Mouse (Mus musculus) heart, postnatal 14 days (tissue): Measurements from ENCODE around the gene Bad. TPM values are rescaled to one million over a fixed set of nuclear protein-coding genes. Genes with fewer than 3 reads are reported as not detected.
A peak's percentile ranks its signal among the peaks of the same experiment; 100 is the strongest.

ENCODE experiments used
- DNase-seq, 2 experiments: peaks; one replicate each; pipeline ENCODE4 v3.0.0; 2021 to 2022
- intact Hi-C: fragments of 180-260 bp; cut with DNase I; formaldehyde crosslinking; loops from one replicate; pipeline ENCODE4 v1.15.1; 2025
- total RNA-seq, 2 experiments: library from RNA; stranded (reverse); gene quantifications; 2 replicates each; pipeline ENCODE4 v1.2.3; 2021

Bad gene
- total RNA-seq, 2 experiments from 2014 or later = 28.6 to 29.9 TPM

DNA sequence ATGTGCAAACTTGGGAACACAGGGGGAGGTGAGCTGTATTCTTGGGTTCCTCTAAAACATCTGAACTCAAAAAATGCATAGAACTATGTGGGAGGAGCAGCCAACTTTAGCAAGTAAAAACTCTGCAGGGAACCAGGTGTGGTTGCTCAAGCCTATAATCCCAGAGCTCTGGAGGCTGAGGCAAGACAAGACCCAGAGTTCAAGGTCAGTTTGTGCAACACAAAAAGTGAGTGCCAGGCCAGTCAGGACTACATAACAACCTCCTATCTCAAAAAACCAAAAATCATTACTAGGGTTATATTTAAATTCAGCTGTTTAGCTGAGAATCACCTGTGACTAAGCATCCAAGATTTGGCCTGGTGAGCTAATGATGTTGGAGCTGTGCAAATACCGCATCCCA, 9.6 kb upstream of the Bad start:
- intact Hi-C loops = no loop called here
- no peak for DNase-seq

DNA sequence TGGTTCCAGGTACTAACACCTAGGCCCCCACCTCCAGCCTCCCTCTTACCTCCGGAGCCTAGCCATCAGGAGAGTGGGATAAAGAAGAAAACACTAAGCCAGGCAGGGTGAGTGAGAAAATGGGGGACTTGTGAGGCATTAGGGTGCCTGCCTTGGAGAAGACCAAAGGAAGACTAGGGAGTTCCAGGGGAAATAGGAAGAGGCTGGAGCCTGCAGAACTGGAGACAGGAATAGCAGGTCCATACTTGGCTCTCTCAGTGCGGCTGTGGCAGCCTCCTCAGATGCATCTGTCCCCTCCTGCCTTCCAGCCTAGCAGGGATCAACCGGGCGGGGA, 8.6 kb upstream of the Bad start:
- intact Hi-C loops = no loop called here

DNA sequence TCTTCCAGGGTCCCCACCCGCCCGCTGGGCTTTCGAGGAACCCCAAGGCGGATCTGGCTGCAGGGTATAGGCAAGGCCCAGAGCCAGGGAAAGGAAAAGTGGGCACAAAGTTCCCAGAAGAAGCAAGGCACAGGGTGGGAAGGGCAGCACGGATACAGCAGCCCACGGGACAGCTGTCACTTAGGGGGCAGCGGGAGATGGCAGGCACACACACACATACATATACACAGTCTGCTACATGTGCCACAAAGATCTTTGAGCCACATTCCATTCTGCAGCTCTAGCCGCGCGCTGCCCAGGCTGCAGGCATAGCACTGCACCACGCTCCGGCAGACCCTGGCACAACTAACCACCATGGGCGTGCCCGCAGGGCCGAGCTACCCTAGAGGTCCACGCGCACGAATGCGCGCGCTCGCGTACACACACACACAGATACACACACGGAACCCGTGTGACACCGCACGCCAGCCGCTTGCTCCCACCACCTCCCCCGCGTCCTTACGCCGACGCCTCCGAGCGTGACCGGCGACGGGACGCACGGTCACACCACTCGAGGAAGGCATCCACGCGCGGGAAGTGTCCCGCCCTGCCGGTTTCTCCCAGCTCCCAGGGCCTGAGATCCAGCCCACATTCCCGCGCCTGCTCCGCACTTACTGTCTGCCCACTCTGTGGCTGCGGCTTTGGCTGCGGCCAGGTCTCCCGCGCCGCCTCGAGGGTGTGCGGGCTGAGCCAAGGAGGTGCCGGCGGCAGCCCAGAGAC, 8.0 kb upstream of the Bad start:
- peak in 1 of 2 experiments; percentile 46 for DNase-seq
- intact Hi-C loops = no loop called here

More for the DNA sequence above, 8.6 kb upstream of the Bad start:
- DNase-seq = no peak

DNA sequence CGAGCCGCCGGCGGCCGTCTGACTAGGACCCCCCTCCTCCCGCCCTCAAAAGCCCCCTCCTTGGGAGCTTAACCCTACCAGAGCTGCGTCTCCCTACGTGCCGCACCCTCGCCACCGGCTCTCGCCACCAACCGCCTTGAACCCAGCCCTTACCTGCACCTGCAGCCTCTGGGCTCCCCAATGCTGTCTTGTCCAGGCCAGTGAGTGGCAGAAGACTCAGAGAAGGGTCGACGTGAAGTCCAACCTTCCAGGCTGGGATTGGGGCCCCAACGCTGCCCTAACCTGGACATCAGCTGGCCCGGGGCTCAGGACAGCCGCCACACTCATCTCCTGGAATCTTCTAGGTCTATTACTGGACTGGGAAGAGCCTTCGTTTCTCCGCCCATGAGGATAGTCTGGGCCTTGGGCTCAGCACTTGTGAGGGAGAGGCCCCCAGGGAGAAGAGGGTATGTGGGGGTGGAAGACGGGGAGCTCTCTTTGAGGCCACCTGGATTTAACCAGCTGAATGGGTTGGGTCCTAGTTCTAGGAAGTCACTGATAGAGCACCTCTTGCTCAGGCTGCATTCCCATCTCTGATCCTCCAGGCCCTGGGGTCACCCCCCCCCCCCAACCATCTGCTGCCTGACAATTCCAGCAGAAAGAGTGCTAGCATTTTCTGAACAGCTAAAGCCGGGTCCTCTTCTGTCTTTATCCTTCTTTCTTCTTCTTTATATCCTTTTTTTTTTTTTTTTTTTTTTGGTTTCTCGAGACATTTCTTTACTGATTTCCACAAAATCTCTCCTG, 7.3 kb upstream of the Bad start, which contains the start of gene Kcnk4:
Kcnk4 (minus strand) TSS at position 321 of the 783 bp plus-strand sequence.
- no peak for DNase-seq
- intact Hi-C loops = no loop called here

DNA sequence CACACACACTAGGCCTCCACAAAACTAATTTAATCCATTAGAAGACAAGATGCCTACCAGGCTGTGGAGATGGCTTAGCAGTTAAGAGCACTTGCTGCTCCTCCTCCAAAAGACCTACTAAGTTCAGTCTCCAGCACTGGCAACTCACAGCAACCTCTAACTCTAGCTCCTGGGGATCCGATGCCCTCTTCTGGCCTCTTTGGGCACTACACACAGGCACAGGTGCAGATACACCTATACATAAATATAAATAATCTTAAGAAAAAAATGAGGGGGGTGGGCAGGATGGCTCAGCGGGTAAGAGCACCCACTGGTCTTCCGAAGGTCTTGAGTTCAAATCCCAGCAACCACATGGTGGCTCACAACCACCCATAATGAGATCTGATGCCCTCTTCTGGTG, 5.4 kb upstream of the Bad start:
- DNase-seq = no peak
- intact Hi-C loops = no loop called here

DNA sequence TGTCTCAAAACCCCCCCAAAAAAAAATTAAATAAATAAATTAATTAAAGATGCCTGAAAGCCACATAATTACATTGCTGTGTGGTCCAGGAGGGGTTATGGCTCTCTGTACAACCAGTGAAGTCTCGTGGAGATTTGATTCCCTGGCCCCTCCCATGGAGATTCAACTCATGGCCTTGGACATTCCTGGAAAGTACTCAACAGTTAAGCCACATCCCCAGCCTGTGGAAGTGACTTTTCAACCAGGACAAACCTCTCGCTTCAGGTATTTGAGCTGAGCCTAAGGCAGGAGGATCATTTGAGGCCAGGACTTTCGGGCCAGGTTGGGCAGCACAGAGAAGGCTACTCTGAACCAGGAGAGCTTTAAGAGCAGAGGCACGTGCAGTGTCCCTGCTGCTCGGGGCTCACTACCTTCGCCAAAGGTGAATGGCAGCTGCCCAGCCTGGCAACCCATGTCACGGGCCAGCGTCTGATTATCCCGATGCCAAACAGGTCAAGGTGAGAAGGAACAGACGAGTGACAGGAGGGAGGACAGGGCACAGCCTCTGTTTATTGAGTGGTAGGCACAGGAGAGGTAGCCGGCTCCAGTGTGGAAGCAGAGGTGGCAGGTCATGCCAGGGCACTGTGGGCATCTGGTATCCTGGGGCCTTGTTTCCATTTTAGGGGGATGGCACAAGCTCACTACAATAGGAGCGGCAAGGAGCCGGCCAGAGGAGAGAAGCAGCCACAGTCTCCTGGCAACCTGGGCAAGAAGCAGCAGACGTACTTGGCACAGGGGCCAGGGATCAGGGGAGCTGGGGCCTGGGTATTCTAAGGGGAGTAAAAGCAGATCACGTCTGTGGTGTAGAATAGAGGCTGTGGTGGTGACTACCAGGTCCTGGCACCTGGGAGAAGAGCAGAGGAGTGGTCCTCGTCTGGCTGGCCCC, 3.9 kb upstream of the Bad start:
- peak in 1 of 2 experiments; percentile 42 for DNase-seq
- intact Hi-C loops = no loop called here

DNA sequence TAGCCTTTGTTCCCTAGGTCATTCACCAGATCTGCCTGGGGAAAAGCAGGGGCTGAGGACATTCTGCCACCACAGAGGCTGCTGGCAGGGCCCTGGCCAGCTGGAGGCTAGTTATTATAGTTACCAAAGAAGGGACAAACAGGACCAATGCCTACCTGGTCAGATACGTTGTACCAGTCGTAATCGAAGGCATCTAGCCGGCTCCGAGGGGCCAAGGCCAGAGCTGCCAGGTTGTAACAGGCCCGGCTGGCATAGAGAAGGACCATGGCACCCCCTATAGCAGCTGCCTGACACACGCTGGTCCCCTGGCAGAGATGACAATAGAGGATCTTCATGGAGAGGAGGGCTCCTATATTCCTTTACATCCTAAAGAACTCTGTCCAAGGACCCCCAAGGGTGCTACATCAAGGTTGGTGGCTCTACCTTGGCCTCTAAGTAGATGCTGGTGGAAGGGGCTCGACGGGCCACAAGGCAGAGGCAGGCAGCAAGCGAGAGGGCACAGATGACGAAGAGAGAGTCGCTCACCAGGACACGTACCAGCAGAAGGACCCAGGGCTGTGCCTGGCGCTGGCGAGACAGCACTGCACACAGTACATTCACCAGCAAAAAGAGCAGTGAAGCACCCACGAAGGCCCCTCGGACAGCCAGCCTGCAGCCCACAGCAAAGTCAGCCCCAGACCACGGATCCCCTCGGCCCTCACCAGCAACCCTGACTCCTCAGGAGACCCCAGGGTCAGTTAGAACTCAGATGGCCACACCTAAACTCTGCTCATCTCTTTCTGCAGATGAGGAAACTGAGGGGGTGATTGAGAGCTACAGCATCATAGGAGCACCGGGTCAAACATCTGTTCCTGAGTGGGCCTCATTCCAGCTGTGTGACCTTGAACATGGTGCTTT, 2.3 kb upstream of the Bad start:
- no peak for DNase-seq
- intact Hi-C loops = loop anchor here (2.0 kb wide), 1 partner anchor 15 kb away; the partner anchor contains the start of gene Catsperz

DNA sequence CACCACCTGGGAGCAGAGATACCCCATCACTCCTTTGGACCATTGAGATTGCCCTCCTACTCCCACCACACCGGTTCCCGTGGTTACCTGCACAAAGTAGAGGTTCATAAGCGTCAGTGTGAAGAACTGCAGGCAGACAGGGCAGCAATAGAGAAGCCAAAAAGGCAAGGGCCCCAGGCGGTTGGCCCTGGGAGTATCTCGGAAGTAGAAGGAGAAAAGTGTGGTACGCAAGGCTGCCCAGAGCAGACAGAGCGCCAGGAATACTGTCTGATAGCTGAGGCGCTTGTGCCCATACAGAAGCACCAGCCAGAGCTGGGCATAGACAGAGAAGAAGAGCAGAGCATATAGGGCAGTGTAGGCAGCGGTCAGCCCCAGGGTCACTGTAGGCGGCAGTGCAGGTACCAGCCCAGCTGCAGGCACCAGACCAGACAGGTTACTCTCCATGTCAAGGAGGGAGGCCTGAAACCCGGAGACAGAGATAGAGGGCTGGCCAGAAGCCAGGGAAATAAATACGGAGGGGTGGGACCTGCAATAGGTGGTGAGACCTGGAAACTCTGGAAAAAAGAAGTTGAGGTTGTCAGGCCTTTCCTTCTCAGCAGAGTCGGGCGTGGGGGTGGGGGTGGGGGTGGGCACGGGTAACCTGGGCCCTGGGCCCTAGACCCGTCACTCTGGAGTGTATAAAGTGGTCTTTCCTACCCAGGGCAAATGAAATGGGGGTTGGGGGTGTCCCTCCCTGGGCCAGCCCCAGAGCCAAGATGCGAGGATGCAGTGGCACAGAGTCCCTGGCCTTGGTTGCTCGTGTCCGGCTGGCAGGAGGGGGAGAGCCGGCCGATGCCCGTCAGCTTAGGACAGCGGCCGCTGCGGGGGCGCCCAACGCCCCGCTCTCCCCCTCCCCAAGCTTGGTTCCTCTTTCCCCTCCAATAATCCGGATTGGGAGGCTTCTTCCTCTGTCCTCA, 987 bp upstream of the Bad start:
- intact Hi-C loops = loop anchor here (2.0 kb wide), 1 partner anchor 16 kb away; the partner anchor contains the start of gene Catsperz
- DNase-seq = no peak

DNA sequence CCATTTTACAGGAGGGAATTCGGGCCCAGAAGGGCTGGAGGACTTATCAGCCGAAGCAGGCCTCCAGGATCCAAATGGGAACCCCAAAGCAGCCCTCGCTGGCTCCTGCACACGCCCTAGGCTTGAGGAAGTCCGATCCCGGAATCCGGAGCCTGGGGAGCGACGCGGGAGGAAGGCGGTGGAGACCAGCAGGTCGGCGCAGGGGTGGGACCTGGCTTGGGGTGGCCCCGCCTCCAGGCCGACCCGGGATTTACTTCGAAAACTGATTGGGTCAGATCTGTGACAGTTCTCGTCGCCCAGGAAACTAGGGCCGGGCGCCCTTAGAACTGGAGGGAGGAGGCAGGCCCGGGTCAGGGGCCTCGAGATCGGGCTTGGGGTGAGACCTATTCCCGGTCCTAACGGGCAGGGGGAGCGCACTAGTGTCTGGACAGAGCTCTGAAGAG, 609 bp downstream of the Bad start, which contains the start of gene Gpr137:
Gpr137 (minus strand) TSS at position 232 of the 443 bp plus-strand sequence.
- DNase-seq = peak; percentile 94 to 95
- intact Hi-C loops = no loop called here

DNA sequence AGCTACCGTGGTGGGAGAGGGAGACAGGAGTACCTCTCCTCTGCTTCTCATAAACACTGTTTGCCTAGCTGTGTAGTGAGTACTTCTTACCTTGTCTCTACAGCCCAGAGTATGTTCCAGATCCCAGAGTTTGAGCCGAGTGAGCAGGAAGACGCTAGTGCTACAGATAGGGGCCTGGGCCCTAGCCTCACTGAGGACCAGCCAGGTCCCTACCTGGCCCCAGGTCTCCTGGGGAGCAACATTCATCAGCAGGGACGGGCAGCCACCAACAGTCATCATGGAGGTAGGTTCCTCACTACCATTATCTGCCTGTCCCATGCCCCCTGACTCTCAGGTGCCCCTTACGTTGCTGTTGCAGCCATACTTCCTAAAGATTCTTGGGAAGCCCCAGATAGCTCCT, 1.1 kb downstream of the Bad start:
- intact Hi-C loops = no loop called here
- no peak for DNase-seq

DNA sequence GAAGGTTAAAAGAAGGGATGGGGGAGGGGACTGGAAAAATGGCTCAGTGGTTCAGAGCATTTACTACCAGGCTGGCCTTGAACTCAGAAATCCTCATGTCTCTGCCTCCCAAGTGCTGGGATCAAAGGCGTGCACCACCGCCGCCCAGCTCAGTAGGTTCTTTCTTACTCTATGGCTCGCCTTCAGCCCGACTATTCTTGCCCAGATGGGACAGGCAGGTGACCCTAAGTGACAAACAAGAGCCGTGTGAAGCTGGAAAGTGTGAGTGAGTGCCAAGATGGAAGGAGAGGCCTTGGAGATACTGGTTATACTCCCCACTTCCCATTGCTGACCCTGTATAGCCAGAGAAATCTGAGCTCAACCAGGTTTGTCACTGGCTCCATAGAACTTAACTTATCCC, 2.0 kb downstream of the Bad start:
- intact Hi-C loops = no loop called here

DNA sequence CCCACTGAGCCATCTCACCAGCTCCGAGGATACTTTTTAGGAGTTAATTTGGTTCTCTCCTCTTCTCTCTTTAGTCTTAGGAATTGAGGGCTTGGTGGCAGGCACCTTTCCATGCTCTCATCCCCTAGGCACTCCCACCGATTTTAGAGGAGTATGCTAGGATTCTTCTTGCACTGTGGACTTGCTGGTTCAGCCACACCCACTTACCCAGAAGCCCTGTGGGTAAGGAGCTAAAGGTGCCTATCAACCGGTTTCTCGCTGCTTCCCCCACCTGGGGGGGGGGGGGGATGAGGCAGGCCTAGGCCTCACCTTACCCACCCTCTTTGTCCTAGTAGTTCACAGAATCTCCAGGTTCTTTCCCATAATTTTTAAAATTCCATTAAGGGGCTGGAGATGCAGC, 6.1 kb downstream of the Bad start:
- no peak for DNase-seq
- intact Hi-C loops = loop anchor here (5.0 kb wide), 1 partner anchor 700 kb away; no protein-coding TSS in a partner anchor

More for the DNA sequence above, 2.0 kb downstream of the Bad start:
- no peak for DNase-seq

DNA sequence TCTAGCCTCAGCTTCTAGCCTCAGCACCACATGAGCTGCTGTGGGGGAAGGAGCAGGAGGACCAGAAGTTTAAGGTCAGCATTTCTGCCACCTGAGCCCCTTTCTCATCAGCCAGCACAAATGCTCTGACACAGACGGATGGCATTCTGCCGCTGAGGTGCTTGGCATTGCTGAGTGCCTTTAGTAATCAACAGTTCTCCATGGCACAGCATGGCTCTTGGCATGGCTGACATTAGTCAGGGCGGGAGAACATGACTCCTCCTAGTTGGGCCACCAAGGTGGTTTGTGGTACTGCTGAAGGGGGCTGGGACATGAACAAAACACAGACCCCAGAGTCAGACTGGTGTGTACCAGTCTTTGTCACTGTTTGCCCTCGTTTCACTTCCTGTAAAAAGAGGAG, 6.5 kb downstream of the Bad start:
- no peak for DNase-seq
- intact Hi-C loops = loop anchor here (5.0 kb wide), 1 partner anchor 701 kb away; no protein-coding TSS in a partner anchor

DNA sequence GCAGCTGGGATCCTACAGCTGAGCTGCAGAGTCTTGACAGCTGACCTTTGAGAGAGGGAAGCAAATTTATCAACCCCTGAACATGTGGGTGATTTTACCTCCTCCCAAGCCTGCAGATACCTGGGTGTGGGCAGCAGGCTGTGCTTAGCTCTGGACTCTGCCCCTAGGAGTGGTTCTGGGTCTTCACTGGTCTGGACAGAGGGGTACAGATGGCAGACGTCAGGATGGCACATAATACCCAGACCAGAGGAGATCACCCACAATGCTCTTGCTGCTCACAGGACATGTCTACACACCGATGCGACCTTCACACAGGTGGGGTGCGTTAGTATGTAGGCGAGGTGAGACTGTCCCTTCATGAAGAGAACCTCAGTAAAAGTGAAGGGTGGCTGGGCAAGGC, 7.9 kb downstream of the Bad start:
- no peak for DNase-seq
- intact Hi-C loops = loop anchor here (5.0 kb wide), 1 partner anchor 702 kb away; no protein-coding TSS in a partner anchor

DNA sequence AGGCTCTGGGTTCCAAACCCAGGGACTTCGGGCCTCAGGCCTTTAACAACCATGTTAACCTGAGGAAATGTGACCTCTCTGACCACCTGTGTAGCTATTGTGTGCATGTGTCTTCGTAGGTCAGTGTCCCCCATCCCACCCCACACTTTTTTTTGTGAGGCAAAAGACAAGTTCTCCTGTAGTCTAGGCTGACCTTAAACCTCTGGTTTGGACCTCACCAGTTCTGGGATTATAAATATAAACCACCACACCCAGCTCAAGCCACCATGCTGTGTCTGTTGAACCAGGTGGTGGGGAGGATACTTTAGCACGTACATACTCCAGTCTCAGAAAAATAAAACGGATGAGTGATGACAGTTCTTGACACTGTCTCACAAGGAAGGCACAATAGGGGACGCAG, 8.3 kb downstream of the Bad start:
- no peak for DNase-seq
- intact Hi-C loops = loop anchor here (5.0 kb wide), 1 partner anchor 703 kb away; no protein-coding TSS in a partner anchor

DNA sequence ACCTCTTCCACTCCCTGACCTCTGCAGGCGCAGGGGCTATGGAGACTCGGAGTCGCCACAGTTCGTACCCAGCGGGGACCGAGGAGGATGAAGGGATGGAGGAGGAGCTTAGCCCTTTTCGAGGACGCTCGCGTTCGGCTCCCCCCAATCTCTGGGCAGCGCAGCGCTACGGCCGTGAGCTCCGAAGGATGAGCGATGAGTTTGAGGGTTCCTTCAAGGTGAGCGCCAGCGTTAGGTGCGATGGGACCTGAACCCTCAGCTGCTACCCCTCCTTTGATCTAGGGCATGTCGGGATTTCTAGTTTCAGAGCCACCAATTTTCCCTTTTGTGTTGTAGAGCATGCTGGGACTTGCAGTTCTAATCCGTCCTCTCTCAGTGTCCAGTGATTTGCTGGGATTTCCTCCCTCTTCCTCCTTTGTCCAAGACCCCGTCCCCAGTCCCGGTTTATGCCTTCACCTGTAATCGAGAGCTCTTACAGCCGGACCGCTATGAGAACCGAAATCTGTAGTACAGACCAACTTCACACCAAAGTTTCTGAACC, 9.0 kb downstream of the Bad start:
- intact Hi-C loops = no loop called here
- peak; percentile 47 to 53 for DNase-seq

DNA sequence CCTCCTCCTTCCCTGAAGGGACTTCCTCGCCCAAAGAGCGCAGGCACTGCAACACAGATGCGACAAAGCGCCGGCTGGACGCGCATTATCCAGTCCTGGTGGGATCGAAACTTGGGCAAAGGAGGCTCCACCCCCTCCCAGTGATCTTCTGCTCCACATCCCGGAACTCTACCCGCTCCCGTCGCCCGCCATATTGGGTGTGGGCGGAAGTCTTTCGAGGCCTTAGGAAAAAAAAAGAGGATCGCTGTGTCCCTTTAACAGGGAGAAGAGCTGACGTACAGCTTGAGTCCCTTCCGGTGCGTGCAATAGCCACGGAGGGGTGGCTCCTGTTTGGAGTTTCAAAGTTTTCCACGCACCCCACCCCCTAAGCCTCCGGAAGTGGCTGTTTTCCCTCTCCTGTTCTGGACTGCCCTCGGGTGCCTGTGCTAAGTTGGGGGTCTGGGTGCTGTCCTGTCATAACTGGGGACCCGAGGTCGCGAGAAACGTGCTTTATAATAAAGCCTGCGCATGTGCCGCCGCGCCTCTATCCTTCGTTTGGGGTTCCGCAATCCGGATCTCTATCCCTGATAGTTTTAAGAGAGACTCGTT, 9.8 kb downstream of the Bad start:
- peak; percentile 92 to 95 for DNase-seq
- intact Hi-C loops = no loop called here
